Mouse (Mus musculus) cerebellum, adult 18-20 months (tissue): ENCODE measurements around the gene Ndc80.
"Not testable (repeated sequence)": the region's sequence is repeated elsewhere in the genome, so short reads cannot be mapped to it uniquely, and the experiment has no call there.

Experiments
- DNase-seq, 2 experiments: peaks; one replicate each; pipeline ENCODE4 v3.0.0; 2021

The Ndc80 gene

DNA sequence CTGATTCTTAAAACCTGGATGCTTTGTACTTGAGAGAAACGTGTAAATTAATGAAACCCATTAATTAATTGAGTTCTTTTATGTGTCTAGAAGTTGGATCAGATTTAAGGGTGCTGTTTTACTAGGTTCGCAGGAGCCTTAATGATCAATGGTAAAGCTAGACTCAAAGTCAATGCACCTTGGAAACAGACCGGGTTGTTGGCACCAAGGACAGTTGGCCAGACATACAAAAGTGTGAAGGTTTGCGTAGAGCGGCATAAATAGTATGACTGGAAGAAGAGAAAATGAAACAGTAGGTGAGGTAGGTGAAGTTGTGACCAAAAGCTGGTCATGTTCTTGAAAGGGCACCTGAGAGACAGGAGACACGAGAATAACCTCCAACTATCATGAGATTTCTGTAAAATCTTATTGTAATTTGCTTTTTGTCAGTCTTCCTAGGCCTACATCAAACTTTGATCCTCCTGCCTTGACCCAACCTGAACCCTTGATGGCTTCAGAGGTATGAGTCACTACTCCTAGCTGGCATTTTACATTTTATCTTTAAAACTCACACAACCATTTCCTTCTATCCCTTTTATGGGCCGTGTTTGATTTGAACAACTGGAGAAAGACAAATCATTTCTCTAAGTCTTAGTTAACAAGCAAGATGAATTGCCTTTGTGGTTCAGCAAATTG lies 50.2 kb downstream of the Ndc80 start:
- DNase-seq, result peak in 1 of 2 experiments; percentile 13

DNA sequence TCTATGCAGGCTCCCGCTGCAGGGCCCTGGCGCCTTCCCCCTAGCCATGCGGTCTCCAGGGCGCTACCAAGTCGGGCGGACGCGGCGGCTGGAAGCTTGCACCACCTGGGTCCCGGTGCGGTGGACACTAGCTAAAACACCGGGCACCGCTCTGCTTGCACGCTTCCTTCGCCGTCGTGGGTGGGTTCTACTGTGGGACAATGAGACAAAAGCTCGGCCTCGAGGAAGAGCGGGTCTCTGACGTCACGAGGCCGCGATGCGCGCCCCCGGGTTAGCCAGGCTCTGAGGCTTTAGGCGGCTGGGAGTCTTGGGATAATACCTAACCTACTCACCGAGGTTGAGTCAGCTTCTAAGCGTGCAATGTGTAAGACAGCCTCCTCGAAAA lies 51.0 kb downstream of the Ndc80 start:
- peak; percentile 70 to 74 for DNase-seq

DNA sequence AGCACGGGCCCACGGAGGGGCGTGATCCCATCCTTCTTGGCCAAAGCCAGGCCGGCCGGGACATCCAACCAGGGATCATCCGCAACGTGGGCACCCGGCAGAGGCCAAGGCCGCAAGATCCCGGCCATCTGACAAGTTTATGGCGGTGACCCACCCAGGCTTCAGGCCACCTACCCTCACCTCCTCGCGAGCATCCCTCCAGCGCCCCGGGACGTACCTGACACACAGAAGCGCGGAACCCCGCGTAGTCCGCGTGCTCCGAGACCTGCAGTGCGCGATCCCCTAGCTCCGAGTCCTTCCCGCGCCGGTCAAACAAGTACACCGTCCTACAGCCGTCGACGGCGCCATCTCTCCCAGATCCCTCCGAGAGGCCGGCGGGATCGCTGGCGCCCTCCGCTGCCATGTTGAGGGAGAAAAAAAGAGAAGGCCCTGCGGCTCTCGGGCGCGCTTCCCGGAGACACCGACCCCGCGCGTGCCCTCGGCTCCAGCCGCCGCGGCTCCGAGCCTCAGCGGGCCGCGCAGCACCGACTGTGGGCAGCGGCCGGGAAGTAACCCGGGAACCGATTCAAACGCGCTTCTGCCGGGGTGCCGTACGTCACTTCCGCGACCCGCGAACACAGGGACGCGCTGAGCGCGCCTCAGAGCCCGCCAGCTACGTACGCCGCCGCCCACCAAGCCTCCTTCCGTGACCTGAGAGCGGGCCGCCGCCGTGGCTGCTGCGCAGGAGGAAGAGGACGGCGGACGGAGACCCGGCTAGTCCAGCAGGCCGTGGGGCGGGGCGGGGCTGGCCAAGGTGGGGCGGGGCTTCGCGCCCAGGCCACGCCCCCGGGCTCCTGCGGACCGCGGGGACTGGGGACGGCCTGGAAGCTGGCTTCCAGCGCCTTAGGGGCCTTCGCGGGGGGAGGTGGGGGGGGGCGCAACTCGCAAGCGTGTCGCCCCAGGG lies 51.6 kb downstream of the Ndc80 start, which contains the start of gene Smchd1:
Smchd1 (minus strand) TSS at position 582 of the 943 bp plus-strand sequence.
- DNase-seq, result peak; percentile 94

- peak in 1 of 2 experiments; percentile 12 for DNase-seq
Measured at GRCm38 (mm10) chr17:71474128-71474527, 52.5 kb downstream of the Ndc80 start.

DNA sequence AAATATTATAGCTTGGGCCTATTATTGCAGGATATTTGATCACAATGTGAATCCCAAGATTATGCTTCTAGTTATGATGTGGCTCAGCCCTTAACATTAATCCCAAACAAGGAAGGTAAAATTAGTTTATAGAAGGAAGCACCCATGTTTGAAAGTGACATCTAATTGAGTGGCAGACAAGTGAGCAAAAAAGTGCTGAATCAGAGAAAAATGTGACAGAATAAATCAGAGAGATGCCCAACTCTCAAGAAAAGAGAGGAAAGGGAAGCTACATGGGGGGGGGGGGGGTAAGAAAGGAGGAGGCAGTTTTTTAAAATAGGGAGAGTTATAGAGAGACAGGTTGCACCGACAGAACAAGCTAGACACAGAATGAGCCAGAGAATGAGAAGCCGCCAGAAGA lies 55.4 kb downstream of the Ndc80 start:
- DNase-seq, result no peak

GRCm38 (mm10) chr17:71460312-71460711 lies 66.3 kb downstream of the Ndc80 start:
- no peak for DNase-seq

- no peak for DNase-seq
Measured at GRCm38 (mm10) chr17:71459818-71460217, 66.8 kb downstream of the Ndc80 start, which contains the start of gene Gm4707. Gene Gm4707, minus strand, starts transcription at chr17:71459918.

GRCm38 (mm10) chr17:71457361-71457760 lies 69.3 kb downstream of the Ndc80 start:
- DNase-seq, result not testable (repeated sequence)
